Mouse (Mus musculus): ENCODE measurements at regions not wholly inside any gene's neighbourhood (a gene's known extent, or its start where the extent isn't known, plus 50 kb on each side); places are given as distances from the start of the nearest gene placed in this dataset.

DNA sequence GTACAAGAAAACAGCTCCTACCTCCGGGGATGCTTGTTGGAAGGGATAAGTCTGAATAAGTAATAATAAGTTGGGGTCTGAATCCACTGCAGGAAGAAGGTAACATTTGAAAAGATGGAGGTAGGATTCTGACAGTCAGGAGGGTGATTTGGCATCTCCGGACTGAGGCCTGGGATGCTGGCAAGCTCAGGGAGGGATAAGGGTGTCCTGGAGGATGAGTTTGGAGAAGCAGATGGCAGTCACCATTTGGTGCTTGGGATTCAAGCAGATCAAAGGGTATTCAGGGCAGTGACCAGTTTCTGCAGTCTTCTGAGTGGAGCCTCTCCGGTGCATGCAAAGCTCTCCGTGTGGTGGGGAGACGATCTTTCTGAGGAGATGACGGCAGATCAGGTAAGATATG, 62.9 kb upstream of the Gm2310 start:
- H3K36me3 ChIP-seq (ENCODE audit: control insufficient read depth, insufficient read depth, low read length): no peaks in the 10 kb centered on the region
- H3K4me2 ChIP-seq (ENCODE audit: low read depth, low read length): no peak overlapping the region
- H3K4me3 ChIP-seq (ENCODE audit: low read length): no peak overlapping the region
- no peak for ATAC-seq
- H3K27me3 ChIP-seq (replicated peaks; ENCODE audit: control insufficient read depth, insufficient read depth, low read length): no peaks in the 10 kb centered on the region
- H3K27ac ChIP-seq (ENCODE audit: low read length): no peak overlapping the region
- H3K9ac ChIP-seq (ENCODE audit: low read depth, low read length): no peak overlapping the region
- WGBS: 63% methylated on average over 6 of the region's 6 CpGs
- H3K9me3 ChIP-seq (ENCODE audit: control insufficient read depth, low read length): no peaks in the 10 kb centered on the region
- H3K4me1 ChIP-seq (ENCODE audit: control insufficient read depth, insufficient read depth, low read length): no peaks in the 10 kb centered on the region

DNA sequence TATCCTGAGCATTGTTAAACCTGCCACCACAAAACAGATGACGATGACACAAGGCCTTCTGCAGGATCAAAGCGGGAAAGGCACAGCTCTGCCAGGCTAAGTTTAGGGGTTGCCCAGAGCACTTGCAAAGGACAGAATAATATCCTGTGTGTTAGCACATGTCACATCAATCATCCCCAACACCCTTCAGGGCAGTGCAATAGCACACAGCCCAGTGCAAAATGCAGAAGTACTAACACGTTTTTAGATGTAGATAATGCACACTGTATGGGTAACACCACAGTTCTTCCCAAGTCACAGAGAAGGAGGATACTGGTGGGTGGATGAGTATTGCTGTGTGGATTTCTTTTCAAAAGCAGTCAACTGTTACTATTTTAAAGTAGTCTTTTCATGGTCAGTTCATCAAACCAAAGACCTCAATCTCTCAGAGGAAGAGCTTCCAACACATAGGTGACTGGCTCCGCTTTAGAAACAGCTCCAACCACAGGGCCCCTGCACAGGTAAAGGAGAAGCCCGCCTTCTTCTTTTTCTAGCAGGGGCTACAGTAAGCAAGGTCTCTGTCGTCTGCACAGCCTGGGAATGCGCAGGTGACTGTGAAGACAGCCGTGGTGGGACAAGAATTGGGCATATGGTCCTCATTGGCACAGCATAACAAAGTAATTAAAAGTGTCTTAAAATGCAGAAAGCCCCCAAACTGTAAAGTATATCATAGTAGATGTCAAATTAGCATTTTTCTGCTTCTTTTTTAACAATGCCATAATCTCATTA, 61.6 kb upstream of the Gm2310 start:
- Histone ChIP-seq H3K4me2 (ENCODE audit: low read depth, low read length) (no peak overlapping the region), H3K27me3 (replicated peaks; ENCODE audit: control insufficient read depth, insufficient read depth, low read length) (no peaks in the 10 kb centered on the region), H3K36me3 (ENCODE audit: control insufficient read depth, insufficient read depth, low read length) (no peaks in the 10 kb centered on the region), H3K9ac (ENCODE audit: low read depth, low read length) (no peak overlapping the region), H3K9me3 (ENCODE audit: control insufficient read depth, low read length) (no peaks in the 10 kb centered on the region), H3K4me1 (ENCODE audit: control insufficient read depth, insufficient read depth, low read length) (no peaks in the 10 kb centered on the region), H3K27ac (ENCODE audit: low read length) (no peak overlapping the region), H3K4me3 (ENCODE audit: low read length) (no peak overlapping the region)
- WGBS: 58% methylated on average over 8 of the region's 8 CpGs
- ATAC-seq: no peak

DNA sequence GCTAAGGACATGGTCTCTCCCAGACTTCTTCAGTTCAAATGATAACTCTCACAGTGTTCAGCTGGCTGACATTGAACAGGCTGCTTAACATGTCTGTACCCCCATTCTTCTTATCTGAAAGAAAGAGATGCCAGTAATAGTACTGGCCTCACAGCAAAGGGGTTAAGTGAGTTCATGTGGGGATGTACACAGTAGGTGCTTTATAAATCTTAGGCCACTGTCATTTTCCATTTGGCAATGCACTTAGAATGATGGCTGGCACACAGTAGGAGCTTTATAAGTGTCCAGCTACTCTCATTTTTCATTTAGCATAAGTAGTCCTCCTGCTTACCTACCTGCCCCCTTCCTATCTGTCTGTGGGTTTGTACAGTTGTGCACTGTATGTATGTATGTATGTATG, 60.3 kb upstream of the Gm2310 start:
- Histone ChIP-seq H3K9ac (ENCODE audit: low read depth, low read length) (no peak overlapping the region), H3K4me2 (ENCODE audit: low read depth, low read length) (no peak overlapping the region), H3K9me3 (ENCODE audit: control insufficient read depth, low read length) (no peaks in the 10 kb centered on the region), H3K27me3 (replicated peaks; ENCODE audit: control insufficient read depth, insufficient read depth, low read length) (no peaks in the 10 kb centered on the region), H3K4me3 (ENCODE audit: low read length) (no peak overlapping the region), H3K36me3 (ENCODE audit: control insufficient read depth, insufficient read depth, low read length) (no peaks in the 10 kb centered on the region), H3K27ac (ENCODE audit: low read length) (no peak overlapping the region), H3K4me1 (ENCODE audit: control insufficient read depth, insufficient read depth, low read length) (no peaks in the 10 kb centered on the region)
- ATAC-seq: no peak

DNA sequence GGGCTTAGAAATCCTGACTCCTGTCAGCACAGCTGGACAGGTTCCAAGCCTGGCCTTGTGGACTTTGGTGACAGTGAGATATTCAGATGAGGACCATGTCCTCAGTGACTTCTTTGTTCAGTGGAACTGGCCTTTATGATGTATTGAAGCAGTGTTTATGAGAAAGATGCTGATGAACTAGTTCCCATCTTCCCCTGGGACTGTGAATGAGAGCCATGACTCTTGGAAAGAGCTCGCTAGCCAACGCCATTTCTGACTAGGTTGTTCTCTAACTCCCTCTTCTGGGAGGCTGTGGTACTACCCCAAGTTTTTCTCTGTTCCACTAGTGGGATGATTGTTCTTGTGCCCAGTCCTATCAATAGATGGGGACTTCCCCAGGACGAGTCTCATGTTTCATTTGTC, 57.7 kb upstream of the Gm2310 start:
- 0 out of 2 replicates have a peak, but pooled peaks have one; percentile 7 for ATAC-seq
- Histone ChIP-seq H3K4me1 (ENCODE audit: control insufficient read depth, insufficient read depth, low read length) (no peaks in the 10 kb centered on the region), H3K27ac (ENCODE audit: low read length) (no peak overlapping the region), H3K36me3 (ENCODE audit: control insufficient read depth, insufficient read depth, low read length) (no peaks in the 10 kb centered on the region), H3K4me2 (ENCODE audit: low read depth, low read length) (no peak overlapping the region), H3K4me3 (ENCODE audit: low read length) (no peak overlapping the region), H3K9ac (ENCODE audit: low read depth, low read length) (no peak overlapping the region), H3K27me3 (replicated peaks; ENCODE audit: control insufficient read depth, insufficient read depth, low read length) (no peaks in the 10 kb centered on the region), H3K9me3 (ENCODE audit: control insufficient read depth, low read length) (no peaks in the 10 kb centered on the region)
- 12% methylated on average over 3 of the region's 3 CpGs for WGBS

DNA sequence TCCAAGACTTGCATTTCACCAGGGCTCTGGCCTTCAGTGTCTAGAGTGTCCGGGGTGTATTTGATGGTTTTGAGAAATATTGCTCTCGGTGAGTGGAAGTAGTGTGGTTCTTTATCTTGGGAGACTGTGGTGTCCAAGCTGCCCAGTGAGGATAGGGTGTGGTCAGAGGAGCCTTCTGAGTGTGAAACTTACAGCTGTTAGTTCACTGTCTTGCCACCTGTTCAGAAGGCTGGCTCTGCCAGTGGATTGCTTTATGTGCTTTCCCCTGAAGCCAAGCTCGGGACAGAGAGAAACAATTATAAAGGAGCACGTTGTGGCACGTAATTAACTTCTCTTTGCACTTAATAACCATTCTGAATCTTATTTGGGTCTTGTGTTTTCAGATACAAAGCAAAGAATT, 57.2 kb upstream of the Gm2310 start:
- no peaks in the 10 kb centered on the region for H3K4me1 ChIP-seq (ENCODE audit: control insufficient read depth, insufficient read depth, low read length)
- no peaks in the 10 kb centered on the region for H3K9me3 ChIP-seq (ENCODE audit: control insufficient read depth, low read length)
- H3K9ac ChIP-seq (ENCODE audit: low read depth, low read length): no peak overlapping the region
- no peak overlapping the region for H3K4me3 ChIP-seq (ENCODE audit: low read length)
- WGBS: 83% methylated on average over 5 of the region's 5 CpGs
- H3K27ac ChIP-seq (ENCODE audit: low read length): no peak overlapping the region
- no peak overlapping the region for H3K4me2 ChIP-seq (ENCODE audit: low read depth, low read length)
- no peaks in the 10 kb centered on the region for H3K27me3 ChIP-seq (replicated peaks; ENCODE audit: control insufficient read depth, insufficient read depth, low read length)
- H3K36me3 ChIP-seq (ENCODE audit: control insufficient read depth, insufficient read depth, low read length): no peaks in the 10 kb centered on the region
- ATAC-seq: no peak

DNA sequence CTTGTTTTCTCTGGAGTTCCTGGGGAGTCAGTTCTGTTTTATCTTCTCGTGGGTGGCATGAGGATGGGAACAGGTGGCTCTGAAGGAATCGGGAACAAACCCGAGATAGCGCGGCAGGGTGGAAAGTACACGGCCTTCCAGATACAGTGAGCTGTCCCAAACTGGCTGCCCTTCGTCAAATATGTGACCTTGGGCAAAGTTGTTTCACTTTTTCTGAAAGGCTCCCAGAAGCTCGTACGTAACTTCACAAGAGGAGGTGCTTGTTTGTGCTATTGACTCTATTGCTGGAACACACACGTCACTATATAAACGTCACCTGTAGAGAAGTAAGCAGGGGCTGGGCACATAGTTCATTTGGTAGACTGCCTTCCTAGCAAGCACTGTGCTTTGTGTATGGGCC, 49.9 kb upstream of the Gm2310 start:
- H3K9ac ChIP-seq (ENCODE audit: low read depth, low read length): peak overlapping the region; percentile 70
- H3K27ac ChIP-seq (ENCODE audit: low read length): peak overlapping the region; percentile 96
- H3K4me1 ChIP-seq (ENCODE audit: control insufficient read depth, insufficient read depth, low read length): peaks cover 2% of the 10 kb centered on the region; the same call in 1 of the 2 replicates
- peak overlapping the region; percentile 64 for H3K4me3 ChIP-seq (ENCODE audit: low read length)
- 2% methylated on average over 11 of the region's 11 CpGs for WGBS
- ATAC-seq: peak; percentile 70
- peak overlapping the region; percentile 94 for H3K4me2 ChIP-seq (ENCODE audit: low read depth, low read length)
- no peaks in the 10 kb centered on the region for H3K27me3 ChIP-seq (replicated peaks; ENCODE audit: control insufficient read depth, insufficient read depth, low read length)
- no peaks in the 10 kb centered on the region for H3K36me3 ChIP-seq (ENCODE audit: control insufficient read depth, insufficient read depth, low read length)
- no peaks in the 10 kb centered on the region for H3K9me3 ChIP-seq (ENCODE audit: control insufficient read depth, low read length)
